Mouse (Mus musculus): ENCODE measurements at regions not wholly inside any gene's neighbourhood (a gene's known extent, or its start where the extent isn't known, plus 50 kb on each side); places are given as distances from the start of the nearest gene placed in this dataset.
A peak's percentile ranks its signal among the peaks of the same experiment; 100 is the strongest.

DNA sequence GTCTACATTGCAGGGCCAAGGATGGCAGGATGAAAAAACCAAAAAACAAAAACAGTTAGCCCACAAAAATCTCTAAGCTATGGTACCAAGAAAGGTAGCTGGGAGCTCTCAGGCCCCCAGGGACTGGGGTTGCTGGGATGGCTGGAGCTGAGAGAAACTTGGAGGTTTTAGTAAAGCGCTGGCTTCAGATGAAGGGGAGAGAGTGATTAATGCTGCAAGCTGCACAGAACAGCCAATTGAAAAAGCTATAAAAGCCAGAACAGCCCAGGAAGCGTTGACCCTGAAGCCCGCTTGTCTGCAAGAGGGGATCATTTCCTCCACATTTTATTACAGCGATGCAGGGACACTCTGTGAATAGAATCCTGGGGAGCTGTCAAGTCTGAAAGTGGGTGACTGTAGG is 157.0 kb downstream of the 4930564D02Rik start:
- no peak for DNase-seq (ENCODE audit: low spot score)

DNA sequence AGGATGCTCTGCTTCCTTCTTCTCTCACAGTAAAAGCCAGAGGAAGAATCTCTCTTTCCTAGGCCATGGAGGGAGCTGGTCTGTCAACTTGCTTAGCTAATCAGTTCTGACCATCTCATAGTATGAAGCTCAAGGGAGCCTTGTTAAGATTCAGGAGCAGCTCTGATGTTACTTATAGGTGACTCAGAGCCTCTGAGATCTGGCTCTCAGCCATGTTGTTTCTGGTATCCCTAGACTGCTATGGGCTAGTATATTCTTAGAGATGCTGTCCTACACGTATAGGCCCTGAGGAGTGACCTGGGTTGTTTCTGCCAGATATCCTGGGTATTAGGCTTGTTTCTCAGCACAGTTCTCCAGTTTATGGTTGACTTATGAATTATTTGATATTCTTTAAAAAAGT is 160.9 kb downstream of the 4930564D02Rik start:
- no peak for DNase-seq (ENCODE audit: low spot score)

DNA sequence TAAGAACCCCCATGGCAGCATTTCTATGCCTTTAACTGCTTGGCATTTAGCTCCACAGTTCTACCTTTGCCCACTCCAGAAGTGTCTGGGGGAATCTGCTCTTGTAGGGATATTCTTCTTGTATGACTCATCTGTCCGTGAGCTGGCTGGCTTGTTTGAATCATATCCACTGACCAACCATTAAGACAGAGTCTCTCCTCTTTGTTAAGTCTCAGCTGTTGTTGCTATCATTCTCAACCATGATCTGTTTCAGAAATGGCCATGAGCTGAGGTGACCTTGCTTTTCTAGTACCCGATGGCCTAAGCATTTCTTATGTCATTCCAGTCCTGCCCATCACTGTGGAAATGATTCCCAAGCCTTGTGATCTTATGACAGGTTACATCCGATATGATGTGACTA is 161.8 kb downstream of the 4930564D02Rik start:
- DNase-seq (ENCODE audit: low spot score) = no peak

DNA sequence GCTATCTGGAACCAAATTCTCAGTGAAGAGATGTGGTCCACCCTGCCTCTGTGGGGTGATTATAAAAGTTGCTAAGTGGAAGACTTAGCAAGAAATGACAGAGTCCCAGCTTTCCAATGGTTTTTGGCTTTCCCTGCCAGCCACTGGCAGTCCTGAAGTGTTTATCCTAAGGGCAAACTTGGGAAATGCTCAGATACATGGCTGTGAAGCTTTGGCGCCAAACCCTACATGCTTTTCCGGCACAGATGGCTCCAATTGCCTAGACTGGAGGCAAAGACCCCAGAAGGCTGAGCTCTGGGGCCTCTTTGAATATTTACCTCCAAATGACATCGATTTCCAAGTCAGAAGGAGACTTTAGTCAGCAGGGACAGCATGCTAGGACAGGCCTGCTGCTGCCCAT is 174.4 kb downstream of the 4930564D02Rik start:
- no peak for DNase-seq (ENCODE audit: low spot score)

DNA sequence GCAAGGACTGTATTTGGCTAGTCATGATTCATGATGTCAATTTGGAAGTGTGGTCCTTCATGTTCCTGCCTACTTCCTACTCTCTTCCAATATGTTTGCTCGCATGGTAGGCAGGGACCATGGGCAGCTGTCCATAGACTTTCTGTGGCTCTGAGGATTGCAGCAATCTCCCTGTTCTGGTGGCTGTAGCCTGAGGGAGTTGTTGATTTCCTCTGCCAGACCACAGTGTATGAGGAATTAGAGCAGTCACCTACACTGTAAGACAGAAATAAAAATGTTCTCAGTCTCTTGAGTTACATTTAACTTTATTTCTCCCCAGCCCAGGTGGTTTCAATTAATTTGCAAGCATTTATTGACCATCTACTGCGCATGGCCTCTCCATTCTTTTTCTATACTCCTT is 190.5 kb downstream of the 4930564D02Rik start:
- DNase-seq (ENCODE audit: low spot score) = peak; percentile 13

DNA sequence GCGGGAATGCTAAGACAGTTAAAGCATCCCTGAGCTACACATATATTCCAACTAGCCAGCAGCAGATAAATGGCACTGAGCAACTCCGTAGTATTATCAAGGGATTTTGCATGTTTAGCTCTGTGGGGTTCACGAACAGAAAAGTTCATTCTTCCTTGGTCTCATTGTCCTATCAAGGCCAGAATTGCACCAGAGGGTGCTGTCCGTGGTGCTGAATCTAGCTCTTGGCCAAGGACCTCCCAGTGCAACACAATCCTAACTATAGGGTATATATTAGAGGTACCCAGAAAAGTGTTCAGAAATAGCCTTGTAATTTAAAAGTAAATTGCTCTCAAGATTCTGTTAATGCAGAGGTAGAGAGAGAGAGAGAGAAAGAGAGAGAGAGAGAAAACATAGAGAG is 176.9 kb upstream of the Kcnd3 start:
- DNase-seq (ENCODE audit: low spot score) = peak; percentile 35

DNA sequence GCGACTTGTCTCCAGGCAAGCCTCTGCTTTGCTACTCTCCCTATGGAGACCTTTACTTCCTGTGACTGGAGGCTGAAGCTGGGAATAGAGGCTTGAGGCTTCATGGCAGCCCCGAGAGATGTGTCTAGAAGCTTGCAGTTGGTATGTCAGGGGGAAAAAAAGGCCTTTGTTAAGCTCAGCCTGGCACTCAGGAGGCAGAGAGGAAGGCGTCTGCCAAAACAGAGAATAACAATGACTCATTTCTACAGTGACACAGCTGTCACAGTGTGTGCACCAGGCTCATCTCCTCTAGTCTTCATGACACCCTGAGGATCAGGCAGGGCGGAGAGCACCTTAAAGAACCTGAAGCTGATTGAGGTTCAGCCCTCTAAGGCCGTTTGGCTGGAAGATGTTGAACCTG is 171.2 kb upstream of the Kcnd3 start:
- DNase-seq (ENCODE audit: low spot score) = no peak

DNA sequence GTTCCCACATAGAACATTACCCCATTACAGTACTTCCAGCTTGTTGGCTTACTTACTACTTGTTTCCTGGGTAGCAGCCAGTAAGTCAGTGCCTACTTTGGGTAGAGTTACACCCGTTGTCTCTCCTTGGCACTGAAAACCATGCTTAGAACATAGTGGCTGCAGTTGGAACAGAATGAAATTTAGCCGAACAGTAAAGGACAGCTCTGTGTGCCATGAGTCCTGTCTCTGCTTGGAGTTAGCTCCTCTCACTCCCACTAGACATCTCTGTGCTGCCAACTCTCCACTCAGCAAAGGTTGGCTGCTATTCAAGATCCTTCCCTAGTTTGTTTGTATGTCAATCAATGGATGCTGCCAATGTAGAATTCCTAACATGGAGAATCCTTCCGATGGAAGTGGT is 170.4 kb upstream of the Kcnd3 start:
- peak; percentile 3 for DNase-seq (ENCODE audit: low spot score)

DNA sequence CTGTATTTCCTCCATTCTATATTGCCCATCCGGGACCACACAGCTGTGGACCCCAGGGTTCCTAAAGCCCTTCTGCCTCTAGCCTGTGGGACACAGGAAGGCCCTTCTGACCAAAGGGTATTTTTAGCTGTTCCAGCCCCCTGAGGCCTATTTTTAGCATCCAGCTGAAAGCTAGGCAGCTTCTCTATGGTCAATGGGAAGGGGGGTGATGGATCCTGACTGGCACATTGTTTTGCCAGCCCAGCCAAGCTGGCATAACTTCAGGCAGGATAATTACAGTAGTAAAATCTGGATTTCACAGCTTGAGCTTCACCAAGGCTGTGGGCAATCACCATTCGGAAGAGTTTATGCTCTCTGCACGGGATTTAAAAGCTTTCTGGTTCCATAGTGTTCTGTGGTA is 153.9 kb upstream of the Kcnd3 start:
- no peak for DNase-seq (ENCODE audit: low spot score)

DNA sequence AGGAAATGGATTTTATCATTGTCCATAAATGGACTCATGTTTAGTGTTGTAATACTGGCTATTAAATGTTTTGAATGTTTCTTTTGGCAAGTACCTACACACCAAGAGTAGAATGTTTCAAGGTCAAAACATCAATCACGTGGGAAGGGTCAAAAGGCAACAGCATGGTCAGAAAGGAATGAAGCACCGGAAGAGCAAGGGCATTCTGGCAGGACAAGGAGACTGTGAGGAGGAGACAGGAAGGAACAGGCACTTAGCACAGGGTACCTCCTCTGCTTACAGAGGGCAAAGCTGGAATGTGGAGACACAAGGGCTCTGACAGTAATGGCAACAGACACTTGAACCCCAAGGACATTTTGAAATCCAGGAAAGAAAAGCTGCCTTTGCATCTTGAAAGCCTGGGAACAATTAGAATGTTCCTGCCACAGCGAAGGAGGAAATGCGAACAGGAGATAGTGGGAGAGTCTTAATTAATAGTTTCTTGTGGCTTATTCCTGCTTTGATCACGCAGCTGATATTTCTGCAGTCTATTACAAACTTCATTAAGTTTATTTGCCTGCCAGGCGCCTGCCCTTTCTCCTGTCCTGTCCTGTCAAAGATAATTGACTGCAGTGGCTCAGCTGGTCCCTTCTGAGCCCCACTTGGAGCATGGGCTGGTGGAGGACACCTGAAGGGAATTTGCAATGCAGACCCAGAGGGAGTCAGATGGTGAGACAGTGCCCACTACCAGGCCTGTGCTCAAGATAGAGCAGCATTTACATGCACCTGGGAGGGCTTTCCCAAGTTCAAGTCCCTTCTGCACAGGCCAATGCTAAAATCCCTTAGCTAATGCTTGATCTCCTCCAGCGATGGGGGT is 151.2 kb upstream of the Kcnd3 start:
- no peak for DNase-seq (ENCODE audit: low spot score)

DNA sequence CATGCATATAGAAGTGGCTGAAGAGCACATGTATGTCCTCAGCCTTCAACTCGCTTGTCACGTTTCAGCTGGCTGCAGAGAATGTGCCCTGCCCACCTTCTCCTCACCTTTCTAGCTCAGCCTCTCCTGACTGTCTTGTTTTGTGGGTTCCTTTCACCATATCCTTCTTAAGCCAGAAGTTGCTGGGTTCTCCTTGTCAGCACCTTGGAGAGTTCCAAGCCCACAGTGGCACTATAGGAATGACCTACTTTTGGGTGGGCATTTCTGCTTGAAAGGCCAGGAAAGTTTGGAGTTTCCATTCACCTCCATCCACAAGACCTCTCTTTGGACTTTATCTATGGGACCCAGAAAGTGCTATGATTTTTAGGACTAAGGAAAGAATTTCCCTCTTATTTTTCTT is 144.5 kb upstream of the Kcnd3 start:
- no peak for DNase-seq (ENCODE audit: low spot score)

DNA sequence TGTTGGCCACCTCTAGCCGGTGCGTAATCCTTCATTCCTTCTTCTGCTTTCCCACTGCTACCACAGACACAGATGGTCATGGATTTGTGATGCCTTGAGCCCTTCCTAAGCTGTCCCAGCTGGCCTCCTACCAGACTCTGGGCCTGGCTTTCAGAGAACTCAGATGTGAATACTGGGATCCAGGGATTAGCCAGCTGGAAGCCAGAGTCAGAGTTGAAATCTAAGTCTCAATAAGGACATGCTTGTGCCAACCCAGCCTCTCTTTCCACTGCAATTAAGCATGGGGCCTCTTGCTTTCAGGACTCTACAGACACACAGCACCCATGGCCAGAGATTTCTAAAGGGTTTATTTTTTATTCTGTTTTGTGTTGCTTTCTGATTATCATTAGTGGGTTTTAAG is 143.1 kb upstream of the Kcnd3 start:
- no peak for DNase-seq (ENCODE audit: low spot score)

DNA sequence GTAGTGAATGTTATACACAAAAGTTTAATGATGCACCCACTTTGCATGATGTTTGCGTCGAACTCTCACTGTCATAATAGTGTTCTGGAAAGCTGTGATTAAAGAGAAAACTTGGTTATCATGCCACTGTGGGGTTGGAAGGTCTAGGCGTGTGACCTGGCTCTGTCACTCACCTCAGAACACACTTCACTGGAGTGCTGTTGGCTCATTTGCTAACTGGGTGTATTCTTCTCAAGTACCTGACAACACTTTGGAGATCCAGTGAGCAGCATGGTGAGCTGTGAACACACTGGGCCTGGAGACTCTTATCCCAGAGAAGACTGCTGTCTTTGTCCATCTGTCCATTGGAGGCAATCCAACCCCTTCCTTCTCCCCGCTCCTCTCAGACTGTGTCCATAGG is 98.9 kb upstream of the Kcnd3 start:
- DNase-seq (ENCODE audit: low spot score) = no peak

DNA sequence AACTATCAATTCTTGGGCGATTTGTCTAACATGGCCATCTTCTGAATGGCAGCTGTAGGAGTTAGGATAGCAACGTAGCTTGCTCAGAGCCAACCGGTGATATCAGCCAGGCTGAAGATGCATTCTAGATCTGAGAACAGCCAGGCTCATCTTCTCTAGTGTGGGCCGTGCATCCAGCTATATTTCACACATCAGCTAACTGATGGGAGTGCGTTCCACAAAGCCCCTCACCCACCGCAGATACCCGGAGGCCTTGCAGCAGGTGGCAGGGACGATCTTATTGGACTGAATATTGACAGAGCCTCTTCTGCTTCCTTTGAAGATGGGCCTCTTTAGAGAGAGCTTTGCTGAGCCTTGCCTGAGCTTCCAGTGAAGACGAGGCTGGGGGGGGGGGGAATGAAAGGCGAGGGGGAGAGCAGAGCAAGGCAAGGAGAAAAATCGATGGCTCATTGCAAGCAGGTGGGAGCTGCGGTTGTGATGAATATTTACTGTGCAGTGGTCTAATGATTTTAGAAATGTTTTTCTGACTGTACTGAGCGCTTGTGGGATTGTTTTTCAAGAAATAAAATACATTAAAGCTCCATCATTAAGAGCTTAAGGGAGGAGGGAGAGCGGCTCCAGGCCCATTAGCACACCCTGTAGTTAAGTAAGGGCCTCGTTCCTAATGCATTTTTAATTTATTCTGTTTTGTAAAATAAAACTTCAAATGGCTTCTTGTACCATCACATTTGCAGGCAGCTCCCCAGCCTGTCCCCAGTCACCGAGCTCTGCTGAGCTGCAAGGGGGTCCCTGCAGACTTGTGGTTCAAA is 97.8 kb upstream of the Kcnd3 start:
- DNase-seq (ENCODE audit: low spot score) = no peak

DNA sequence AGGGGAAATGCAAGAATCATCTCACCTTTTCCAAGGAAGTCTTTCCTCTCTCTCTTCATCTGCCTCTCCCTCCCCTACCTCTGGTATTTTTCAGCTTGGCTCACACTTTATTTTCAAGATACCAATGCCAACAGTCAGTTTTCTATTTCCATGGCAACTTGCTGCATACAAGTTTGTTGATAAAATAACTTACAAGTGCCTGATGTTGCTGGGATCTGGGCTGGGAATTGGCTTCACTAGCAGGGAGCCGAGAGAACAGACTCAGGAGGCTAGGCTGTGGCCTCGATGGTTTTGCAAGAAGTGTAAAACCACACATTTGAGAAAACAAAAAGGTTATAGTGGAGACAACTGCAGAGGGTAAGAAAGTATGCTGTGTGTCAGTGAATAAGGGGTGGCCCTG is 94.6 kb upstream of the Kcnd3 start:
- no peak for DNase-seq (ENCODE audit: low spot score)

DNA sequence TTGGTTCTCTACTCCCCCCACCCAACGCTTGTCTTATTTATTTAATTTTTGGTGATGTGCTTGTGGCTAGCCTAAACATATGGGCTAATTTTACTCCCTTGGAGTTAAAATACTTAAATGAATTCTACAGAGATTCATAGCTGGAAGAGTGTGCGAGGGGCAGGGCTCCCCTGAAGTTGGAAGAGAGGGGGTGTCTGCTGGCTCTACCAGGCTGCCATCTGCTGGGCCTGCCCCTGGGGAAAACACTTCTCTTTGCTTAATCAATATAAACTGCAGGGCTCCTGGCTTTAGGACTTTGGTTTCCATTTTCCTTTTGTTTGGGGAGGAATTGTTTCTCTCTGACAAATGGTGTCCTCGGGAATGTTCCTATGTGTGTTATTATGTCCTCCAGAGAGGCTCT is 92.5 kb upstream of the Kcnd3 start:
- DNase-seq (ENCODE audit: low spot score) = no peak

DNA sequence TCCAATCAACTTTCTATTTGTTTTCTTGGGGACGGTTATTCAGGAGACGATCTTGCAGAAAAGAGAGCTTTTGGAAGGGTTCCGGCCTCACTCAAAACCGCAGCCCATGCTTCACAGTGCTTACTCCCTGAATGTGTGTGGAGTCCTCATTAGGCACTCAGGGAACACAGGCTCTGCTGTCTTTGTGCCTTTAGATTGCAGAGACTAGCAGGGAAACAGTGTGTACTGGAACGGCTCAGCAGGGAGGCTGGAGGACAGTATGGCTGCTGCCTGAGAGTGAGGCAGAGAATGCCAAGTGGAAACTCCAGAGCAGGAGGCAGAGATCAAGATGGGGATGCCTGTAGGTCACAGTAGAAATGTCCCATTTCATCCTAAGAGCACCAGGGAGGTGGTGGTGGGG is 87.4 kb upstream of the Kcnd3 start:
- DNase-seq (ENCODE audit: low spot score) = no peak

DNA sequence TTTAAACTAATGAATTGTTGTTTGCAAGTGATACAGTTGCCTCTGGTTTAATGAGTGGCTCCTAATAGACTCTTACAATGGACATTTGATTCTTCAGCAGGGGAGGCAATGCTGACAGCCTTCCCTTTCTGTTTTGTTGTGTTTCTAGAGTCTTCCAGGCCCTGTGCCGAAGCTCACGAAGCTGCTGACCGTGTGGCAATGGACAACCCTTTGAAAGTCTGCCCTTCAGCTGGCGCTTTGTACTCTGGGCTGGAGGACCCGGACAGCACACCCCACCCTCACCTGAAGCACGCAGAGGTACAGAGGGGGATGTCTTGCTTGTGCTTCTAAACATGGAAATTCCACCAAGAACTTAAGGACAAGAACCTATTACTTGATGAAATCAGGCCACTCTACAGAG is 85.3 kb upstream of the Kcnd3 start:
- no peak for DNase-seq (ENCODE audit: low spot score)

DNA sequence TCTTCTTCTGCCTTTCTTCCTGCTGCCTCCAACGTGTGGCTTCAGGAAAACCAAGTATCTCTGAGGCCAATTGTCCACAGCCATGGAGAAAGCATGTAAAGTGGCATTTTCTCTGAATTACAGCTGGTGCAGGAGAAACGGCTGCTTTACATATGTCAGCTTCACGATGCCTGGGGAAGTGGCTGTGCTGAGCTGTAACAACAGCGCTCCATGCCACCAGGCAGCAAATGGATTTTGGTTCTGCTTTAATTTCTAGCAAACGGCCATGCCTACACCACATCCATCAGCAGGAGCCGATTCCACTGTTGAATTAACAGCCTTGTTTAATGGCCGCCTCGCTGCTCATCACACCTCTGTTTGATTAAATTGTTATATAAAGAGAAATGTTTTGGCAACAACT is 84.2 kb upstream of the Kcnd3 start:
- DNase-seq (ENCODE audit: low spot score) = no peak

DNA sequence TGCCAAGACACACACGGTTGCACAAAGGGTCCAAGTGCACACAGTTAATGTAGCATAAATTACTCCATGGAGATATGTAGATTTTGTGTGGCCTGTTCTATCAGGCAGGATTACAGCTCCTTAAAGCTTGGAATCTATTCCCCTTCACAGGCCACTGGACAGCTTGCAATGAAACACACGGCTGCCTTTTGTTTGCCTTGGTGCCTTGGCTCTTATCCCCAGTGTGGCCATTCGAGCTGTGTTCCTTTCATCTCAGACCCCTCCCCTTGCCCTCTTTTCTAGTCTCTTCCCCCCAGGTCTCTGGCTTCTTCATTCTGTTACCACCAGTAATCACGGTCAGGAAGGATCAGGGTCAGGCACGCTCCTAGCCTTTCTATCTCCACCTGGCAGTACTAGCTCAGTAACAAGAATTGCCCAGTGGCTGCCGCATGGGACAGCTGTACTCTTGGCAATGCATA is 79.7 kb upstream of the Kcnd3 start:
- no peak for DNase-seq (ENCODE audit: low spot score)

DNA sequence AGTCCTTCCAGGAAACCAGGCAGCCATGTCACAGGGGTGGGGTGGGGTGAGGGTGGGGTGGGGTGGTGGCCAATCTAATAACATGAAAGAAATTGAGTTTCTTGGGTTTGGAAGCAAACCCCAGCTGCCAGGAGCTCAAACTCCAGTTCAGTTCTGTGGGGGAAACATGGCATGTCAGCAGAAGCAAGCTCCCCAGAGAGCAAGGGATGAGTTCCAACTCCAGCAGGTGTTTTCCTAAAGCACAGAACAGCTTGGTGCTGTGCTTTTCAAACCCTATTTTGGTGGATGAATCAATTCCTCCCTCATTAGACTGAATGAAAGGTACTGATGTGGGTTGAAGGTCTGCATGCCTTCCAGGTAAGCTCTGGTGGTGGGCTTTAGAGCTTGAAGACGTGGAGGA is 77.8 kb upstream of the Kcnd3 start:
- DNase-seq (ENCODE audit: low spot score) = no peak

DNA sequence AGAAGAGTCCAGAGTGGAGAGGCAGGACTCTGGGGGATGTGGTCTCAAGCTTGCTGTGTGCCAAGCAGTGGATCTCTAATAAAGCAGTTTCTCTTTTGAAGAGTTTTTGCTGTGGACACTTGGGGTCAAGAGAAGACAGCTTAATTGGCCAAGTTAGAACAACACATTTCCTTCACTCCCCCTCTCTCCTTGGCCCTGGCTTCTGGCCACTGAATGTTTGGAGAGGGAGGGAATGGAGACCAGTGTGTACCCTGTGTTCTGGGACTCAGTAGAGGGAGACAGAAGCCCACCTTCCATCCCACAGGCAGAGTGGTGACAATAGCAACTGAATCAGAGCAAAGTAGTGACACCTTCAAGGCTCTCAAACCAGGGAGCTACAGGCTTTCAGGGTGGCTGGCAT is 77.3 kb upstream of the Kcnd3 start:
- no peak for DNase-seq (ENCODE audit: low spot score)

DNA sequence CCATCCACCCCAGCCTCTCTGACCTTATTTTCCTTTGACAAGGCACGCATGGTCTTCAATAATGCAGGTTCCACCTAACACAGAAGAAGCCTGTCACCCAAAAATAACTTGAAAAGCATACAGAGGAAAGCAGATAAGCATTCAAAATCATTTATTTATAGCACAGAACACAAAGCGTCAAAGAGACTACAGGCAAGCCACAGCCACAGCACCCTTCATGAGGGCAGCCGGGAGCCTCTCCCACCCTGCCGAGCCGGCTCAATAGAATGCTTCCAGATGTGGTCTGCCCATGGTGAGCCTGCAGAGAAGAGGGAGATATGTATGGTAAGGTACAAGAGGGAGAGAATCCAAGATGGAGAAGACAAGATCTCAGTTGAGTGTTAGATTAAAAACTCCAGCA is 76.7 kb upstream of the Kcnd3 start:
- DNase-seq (ENCODE audit: low spot score) = no peak

DNA sequence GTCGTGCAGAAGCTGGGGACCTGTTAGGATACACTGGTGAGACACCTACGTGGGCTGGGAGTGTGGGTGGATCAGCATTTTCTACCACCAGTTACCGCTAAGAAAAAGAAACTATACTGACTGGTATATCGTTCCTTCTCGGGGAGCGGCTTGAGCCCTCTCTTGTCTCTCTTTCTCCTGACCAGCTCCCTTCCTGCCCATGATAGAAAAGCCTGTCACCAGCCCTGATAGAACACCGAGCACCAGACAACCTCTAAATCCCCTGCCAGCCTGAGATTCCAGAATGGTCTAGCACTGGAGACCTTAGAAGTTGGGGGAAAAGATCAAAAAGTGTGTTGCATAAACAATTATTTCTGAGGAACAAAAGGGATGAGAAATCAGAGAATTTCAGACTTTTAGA is 76.3 kb upstream of the Kcnd3 start:
- no peak for DNase-seq (ENCODE audit: low spot score)

Measured in adipocyte (in vitro differentiated cells).